Mouse (Mus musculus): ENCODE results near the gene Sptan1.
A peak's percentile ranks its signal among the peaks of the same experiment; 100 is the strongest.

The Sptan1 gene

DNA sequence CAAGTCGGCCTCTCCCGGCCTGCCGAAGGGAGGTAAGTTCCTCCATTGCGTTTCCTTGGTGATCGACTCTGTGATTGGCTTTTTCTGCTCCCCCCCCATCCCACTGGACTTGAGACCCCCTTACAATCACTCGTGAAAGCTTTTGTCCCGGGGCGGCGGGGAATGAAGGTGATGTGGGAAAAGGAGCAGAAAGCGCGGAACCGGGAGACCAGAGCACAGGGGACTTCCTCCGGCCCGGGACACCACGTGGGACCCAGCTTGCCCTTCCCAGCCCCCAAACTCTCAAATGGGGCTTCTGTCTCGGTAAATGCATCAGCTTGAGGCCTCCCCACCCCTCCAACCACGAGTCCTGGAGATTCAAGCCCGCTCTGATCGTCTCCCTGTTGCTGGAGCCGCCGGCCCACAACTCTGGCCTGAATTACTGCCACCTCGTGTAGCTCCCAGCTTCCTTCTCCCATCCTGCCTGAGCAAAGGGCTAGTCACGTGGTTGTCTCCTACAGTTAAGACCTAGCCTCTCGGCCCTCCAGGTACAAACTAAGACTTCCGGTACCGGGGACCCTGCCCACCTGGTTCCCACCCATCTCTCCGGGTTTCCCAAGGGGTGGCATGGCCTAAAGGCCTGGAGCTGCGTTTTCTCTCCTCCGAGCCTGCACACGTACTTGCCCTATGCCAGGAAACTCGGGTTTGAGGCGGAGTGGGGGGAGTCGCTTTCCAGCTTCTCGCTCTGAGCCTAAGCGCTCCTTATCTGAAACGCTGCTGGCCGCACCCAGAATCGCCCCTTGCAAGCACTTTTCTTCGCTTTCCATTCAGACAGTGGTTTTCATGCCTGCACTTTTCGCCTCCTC is 97.1 kb downstream of the Sptan1 start:
- peak; percentile 66 to 71 for DNase-seq

DNA sequence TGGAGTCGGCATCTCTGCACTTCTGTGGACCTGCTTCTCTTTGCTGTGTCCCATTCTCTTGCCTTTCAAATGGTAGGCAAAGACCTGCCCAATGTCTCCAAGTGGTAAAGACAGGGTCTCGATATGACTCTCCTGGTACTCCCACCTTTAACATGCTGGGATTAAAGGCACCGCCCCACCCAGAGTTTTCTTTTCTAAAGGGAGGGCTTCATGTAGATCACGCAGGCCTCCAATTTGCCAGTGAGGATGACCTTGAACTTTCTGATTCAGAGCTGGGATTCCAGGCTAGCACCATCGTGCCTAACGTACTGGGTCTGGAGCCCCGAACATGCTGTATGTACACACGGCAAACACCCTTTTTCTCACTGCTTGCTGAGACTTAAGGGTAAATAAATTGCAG is 97.9 kb downstream of the Sptan1 start:
- DNase-seq = no peak

GRCm38 (mm10) chr2:30063791-30064190 is 98.4 kb downstream of the Sptan1 start:
- no peak for DNase-seq

GRCm38 (mm10) chr2:30064298-30064697 is 98.9 kb downstream of the Sptan1 start:
- DNase-seq = no peak

- peak; percentile 97 to 99 for DNase-seq
Observed at GRCm38 (mm10) chr2:30066046-30066901, 100.9 kb downstream of the Sptan1 start.

DNA sequence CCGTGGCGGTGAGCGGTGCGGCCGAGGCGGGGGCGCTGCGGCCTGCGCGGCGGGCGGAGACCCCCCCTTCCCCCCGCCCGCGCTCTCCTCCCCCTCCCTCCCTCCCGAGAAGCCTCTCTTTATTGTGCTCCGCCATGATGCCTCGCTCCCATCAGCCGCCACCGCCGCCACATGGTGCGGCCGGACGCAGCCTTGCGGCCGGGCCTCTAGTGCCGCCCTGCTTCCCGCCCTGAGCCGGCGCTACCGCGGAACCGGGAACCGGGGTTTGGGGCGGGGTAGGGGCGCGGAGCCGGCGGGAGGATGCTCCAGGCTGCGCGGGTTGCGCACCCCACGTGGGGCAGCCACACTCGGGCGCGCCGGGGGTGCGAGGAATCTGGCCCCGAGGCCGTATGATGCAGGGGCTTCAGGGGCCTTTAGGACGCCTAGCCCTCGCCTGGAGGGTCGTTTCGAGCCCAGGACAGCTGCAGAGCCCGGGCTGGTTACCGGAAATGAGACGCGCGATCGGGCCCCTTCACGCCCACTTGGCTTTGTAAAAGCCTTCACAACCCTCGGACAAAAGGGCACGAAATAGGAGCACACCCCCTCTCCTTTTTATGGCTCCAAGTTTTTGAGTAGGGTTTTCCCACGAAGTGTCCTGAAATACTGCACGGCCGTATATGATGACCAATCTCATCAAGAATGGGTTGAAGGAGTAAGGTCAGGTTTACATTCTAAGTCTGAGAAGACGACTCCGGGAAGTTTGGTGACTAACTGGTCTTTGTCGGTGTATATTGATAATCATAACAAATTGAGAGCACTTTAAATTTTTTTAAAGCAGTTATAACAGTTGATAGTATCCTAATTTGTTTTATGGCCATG is 101.9 kb downstream of the Sptan1 start:
- DNase-seq = peak; percentile 63 to 68

DNA sequence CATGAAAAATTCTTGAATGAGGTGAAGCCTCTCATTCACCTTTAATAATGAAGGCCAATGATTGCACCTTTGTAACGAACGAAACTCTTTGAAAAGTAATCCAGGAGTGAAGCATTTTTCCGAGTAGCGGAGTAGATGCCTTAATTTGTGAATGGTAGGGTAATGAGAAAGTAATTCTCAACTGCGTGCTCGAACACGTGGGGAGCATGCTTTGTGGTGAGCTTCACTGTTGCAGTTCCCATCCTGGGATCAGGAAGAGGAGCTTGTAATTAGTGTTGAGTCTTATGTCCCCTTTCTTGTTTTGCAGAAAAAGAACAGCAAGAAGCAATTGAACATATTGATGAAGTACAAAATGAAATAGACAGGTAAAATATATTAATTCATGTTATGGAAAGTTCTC is 102.6 kb downstream of the Sptan1 start:
- DNase-seq = no peak

DNA sequence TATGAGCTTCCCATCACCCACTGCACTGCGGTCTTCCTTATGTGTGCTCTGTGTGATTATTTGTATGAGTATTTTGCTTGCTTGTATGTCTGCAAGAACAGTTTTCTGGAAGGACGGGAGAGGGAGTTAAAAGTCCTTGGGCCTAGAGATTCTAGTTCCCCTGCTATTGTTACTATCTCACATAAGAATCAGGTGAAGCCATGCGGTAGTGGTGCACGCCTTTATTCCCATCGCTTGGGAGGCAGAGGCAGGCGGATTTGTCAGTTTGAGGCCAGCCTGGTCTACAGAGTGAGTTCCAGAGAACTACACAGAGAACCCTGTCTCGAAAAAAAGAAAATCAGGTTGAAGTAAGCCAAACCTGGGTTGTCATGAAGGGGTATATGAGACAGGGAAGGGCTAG is 107.5 kb downstream of the Sptan1 start:
- no peak for DNase-seq

- no peak for DNase-seq
Observed at GRCm38 (mm10) chr2:30073285-30073684, 107.9 kb downstream of the Sptan1 start.

GRCm38 (mm10) chr2:30075625-30076024 is 110.3 kb downstream of the Sptan1 start:
- DNase-seq = no peak

DNA sequence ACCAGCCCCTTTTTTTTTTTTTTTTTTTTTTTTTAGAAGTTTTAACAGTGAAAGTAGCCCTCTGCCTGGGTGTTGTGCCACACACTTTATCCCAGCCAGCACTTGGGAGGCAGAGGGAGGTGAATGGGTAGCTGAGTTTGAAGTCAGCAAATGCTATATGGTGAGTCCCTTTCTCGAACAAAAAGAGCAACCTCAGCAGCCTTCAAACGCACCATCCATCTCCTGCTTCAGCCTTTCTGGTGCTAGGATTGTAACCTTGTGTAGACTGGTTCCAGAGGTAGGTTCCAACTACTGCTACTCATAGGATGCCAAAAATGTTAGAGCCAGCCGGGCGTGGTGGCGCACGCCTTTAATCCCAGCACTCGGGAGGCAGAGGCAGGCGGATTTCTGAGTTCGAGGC is 111.1 kb downstream of the Sptan1 start:
- DNase-seq = no peak

DNA sequence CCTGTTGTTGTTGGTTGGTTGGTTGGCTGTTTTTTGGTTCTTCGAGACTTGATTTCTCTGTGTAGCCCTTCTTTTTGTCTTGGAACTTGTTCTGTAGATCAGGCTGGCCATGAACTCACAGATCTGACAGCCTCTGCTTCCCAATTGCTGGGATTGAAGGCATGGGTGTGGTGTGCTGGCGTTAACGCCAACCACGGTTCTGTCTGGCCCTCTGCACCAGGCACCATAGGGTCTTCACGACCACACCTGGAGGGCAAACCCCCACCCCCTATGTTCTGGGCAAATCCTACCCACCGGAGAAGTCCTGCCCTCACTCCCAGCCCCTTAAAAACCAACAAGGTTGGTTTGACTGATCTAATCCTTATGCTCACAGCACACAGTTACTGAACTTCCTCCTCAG is 111.6 kb downstream of the Sptan1 start:
- DNase-seq = no peak

- peak; percentile 92 to 93 for DNase-seq
Observed at GRCm38 (mm10) chr2:30077502-30078348, 112.4 kb downstream of the Sptan1 start, which contains the start of gene Pkn3. Gene Pkn3 (plus strand): TSS chr2:30077684.

DNA sequence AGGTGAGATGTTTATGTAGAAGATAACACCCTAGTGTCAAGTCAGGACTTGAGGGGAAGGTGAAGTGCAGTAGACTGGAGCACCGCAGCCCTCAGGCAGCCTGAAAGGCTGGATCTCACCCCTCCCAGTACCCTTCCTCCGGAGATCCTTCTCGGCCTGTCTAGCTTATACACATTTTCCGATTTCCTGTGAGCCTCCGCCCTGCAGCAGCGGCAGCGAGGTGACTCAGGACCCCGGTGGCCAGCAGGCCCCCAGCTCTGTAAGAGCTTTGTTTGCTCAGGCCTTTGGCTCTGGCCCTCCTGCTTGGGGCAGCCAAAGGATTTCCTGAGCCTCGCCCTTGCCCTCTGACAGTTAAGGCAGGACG is 113.0 kb downstream of the Sptan1 start:
- DNase-seq = peak; percentile 62 to 82

DNA sequence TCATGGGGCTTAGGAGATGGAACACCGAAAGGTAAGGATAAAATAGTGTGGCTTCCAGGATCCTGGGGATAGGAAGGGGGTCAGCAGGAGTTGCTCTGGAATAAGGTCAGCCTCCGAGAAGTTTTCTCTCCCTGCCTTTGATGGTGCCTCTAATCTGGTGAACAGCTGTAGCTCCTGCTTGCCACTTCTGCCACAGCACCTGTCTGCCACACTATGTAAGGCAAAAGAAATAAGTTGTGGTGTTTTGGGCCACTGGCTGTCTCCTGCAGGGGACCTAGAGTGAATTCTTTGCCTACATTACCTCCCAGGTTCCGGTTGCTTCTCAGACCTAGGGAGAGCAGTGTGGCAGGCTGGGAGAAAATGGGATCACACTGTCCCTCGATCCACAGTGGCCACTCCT is 113.4 kb downstream of the Sptan1 start:
- DNase-seq = no peak

- DNase-seq = no peak
Observed at GRCm38 (mm10) chr2:30080181-30080800, 114.9 kb downstream of the Sptan1 start.
